Mouse (Mus musculus): ENCODE results near the gene Scp2.

Scp2 gene

DNA sequence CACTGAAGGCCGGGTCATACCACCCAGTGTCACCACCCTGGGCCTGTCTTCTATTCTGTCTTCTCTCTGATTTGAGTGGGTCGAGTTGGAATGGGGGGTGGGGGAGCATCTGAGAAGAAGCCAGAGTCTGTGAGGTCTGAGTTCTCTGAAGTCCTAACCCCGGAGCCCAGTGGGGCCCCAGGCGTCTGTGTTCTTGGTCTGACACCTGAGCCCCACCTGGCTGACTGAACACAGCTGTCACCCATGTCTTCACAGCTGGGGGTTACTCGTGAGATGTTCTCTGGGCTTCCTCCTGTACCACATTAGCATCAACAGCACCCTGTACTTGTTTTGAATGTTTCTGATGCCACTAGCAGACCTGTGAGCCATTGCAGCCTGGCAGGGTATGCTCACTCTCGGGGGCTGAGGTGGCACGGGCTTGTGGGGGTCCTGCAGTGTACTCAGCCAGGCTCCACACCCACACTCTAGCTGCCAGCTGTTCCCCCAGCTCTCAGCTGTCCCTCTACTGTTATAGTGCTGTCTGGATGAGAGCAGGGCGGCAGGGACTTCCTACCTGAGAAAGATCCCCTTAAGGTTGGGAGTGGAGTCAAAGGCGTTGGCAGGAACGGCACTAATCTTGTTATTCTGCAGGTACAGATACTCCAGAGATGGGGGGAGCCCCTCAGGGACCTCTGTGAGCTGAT, 126.4 kb downstream of the Scp2 start:
- no peak for DNase-seq (ENCODE audit: low spot score)

GRCm38 (mm10) chr4:108017839-108018238, 127.0 kb downstream of the Scp2 start:
- DNase-seq (ENCODE audit: low spot score) = no peak

DNA sequence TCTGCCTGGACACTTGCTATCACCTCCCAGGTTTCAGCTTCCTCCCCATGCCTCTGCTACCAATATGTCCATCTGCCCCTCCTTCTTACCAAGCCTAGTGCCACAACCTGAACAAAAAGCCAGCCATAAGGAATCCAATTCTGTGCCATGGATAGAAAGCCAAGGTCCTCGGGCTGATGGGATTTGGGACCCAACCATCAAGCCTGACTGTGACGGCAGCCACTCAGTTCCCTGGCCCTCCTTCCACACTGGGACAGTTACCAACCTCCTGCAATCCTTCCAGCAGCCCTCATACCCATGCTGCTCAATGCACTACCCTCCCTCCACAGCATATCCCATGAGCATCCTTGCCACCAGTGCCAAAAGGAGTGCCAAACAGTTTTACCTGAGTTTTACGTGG, 128.5 kb downstream of the Scp2 start:
- DNase-seq (ENCODE audit: low spot score) = no peak

DNA sequence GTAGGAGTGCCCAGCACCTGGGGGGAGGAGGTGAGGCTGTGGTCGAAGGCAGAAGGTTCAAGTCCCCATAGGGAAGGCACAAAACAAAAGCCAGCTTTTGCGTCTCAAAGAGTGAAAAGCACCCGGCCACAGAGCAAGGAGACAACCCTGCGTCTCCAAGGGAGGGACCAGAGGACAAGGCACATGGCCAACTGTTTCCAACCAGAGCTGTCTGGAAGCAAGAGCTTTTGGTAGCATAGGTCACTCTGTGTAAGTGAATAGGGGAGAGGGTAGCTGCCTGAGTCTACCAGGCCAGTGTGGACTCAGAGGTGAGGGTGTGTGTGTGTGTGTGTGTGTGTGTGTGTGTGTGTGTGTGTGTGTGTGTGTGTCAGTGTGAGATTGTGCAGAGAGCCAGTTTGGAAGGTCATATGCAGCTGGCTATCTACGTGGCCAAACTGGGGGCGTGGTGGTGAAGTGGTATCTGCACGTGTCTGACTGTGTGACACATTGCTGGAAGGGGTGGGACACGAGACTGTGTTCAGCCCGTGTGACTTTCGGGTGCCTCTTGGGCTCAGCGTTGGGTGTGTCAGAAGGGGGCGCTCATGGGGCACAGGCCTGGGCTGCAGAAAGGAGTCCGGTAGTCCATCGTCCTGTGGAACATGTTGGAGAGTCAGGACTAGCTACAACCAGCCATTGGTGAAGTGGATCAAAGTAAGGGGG, 129.6 kb downstream of the Scp2 start:
- peak; percentile 73 for DNase-seq (ENCODE audit: low spot score)

GRCm38 (mm10) chr4:108014466-108014865, 130.3 kb downstream of the Scp2 start:
- no peak for DNase-seq (ENCODE audit: low spot score)

GRCm38 (mm10) chr4:108008541-108008940, 136.3 kb downstream of the Scp2 start:
- DNase-seq (ENCODE audit: low spot score) = no peak

DNA sequence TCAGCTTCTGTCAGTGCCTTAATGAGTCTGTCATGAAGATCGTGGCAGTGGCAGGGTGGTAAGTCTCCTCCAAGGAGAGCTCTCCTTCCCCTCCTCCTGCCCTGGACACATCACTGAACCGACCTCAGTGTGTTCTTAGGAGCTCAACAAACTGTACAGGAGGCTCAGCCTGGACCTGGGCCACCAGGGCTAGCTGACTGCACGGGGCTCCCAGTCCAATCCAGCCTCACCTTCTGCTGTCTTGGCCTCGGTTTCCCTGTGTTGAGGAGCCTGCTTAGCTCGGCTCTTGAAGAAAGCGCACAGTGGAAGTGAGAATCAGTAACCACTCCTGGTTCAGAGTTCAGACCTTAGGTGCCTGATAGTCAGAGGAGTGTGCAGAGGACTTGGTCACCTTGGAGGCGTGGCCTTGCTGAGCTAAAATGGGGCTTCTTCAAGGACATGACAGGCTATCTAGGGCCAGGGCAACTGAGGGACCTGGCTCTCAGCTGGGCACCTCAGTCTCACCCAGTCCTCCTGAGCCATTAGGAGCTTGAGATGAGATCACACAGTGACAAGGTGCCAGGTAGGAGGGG, 137.2 kb downstream of the Scp2 start:
- DNase-seq (ENCODE audit: low spot score) = no peak

DNA sequence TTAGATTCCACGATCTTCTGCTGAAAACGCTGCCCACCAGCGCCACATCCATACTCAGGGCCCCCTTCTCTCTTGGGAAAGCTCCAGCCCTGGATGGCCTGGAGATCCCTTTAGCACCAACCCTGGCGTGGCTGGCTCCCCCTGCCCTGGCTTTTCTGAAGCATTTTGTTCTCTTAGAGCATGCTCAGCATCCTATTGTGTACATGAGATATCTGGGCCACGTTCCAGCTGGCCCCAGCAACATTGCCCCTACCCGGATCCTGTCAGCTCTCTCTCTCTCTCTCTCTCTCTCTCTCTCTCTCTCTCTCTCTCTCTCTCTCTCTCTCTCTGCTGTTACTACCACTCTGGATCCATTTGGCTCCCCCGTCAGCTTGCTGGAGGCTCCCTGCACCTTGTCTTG, 139.5 kb downstream of the Scp2 start:
- no peak for DNase-seq (ENCODE audit: low spot score)

GRCm38 (mm10) chr4:107999380-107999779, 145.4 kb downstream of the Scp2 start:
- DNase-seq (ENCODE audit: low spot score) = peak; percentile 60

DNA sequence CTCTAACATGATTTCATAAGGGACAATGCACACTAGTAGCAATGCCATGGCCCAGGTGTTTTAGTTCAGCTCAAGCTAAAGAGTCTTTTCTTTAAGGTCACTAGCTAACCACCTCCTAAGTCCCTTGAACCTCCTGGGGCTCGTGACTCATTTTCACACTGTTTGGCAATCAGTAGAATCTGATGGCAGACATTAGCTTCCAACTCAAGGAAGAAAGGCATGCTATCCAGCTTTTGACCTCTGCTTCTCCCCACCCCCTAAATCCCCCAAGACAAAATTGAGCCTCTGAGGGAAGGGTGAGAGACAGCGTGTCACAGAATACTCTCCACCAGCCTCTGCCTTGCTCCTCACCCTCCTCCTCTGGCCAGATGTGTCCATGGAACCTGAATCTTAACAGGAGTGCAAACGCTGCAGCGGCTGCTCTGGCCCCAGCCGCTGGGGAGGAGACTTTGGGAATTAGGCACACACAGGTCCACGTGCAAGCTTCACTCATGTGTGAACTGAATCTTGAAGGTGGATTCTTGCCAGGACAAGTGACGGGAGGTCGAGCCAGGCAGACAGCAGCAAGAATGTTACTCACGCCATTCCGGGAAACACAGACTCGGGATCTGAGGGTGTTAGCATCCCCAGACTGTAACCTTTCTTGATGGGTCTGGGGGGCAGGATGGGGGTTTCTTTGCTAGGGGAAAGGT, 146.0 kb downstream of the Scp2 start:
- peak; percentile 58 for DNase-seq (ENCODE audit: low spot score)

- peak; percentile 43 for DNase-seq (ENCODE audit: low spot score)
Observed at GRCm38 (mm10) chr4:107996418-107996986, 148.3 kb downstream of the Scp2 start.

- no peak for DNase-seq (ENCODE audit: low spot score)
Observed at GRCm38 (mm10) chr4:107995727-107996126, 149.1 kb downstream of the Scp2 start.

DNA sequence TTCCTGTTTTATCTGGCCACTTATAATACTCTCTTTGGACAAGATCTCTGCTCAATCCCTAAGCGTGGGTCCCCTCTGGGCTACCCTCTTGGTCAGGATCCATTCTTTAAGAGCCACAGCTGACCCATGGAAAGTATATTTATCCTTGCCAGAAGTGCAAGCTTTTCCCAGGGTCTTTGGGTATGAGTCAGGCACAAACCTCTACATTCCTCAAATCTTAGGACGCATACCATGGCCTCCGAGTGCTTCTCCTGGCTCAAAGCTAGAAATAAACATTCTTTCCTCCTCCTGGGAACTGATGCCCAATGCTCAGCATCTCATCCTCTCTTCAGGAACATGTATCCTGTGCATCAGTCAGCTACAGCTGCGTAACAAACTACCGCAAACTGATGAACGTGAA, 149.8 kb downstream of the Scp2 start:
- no peak for DNase-seq (ENCODE audit: low spot score)

Data from urinary bladder, postnatal 14 days (tissue).